Mouse (Mus musculus) bone marrow macrophage, adult 2 months (primary cell): ENCODE results near the gene Gcgr.

Experiments used
- CTCF ChIP-seq: IDR thresholded peaks from 2 replicates; pipeline ENCODE4 v1.5.1; 2012; ENCODE audit warnings: low read depth, mild to moderate bottlenecking, low read length, moderate library complexity
- POLR2A ChIP-seq: IDR thresholded peaks from 2 replicates; pipeline ENCODE4 v1.6.1; 2012; ENCODE audit warnings: mild to moderate bottlenecking, low read depth, low read length, borderline replicate concordance

GRCm38 (mm10) chr11:120576365-120576981 is 46.0 kb downstream of the Gcgr start:
- TF ChIP-seq CTCF (no peak), POLR2A (no peak)
